Mouse (Mus musculus) MEL (cell line): ENCODE results near the gene Cdh13.

ENCODE experiments used
- E2F4 ChIP-seq: IDR thresholded peaks from 2 replicates; pipeline ENCODE4 v1.6.1; 2011; ENCODE audit warnings: low read depth, low read length, improper control_type of control experiment, borderline replicate concordance
- EP300 ChIP-seq, 2 experiments: IDR thresholded peaks; 2 replicates each; pipeline ENCODE4 v1.6.1; 2011; ENCODE audit warnings: improper control_type of control experiment in 2 of 2, low read length in 2 of 2, low read depth in 1 of 2, mild to moderate bottlenecking in 1 of 2
- MAFK ChIP-seq: IDR thresholded peaks from 2 replicates; pipeline ENCODE4 v1.6.1; 2011; ENCODE audit warnings: low read depth, mild to moderate bottlenecking, low read length, improper control_type of control experiment, borderline replicate concordance
- MEF2A ChIP-seq: IDR thresholded peaks from 2 replicates; pipeline ENCODE4 v1.6.1; 2014; ENCODE audit warnings: low read depth, mild to moderate bottlenecking, inconsistent platforms, low read length, improper control_type of control experiment; ENCODE audit not compliant: poor library complexity, insufficient replicate concordance, severe bottlenecking; ENCODE audit errors: extremely low read depth
- POLR2A ChIP-seq, 2 experiments: IDR thresholded peaks; 2 replicates each; pipeline ENCODE4 v1.6.1; 2011 to 2012; ENCODE audit warnings: low read length in 2 of 2, mild to moderate bottlenecking in 2 of 2, control low read depth in 1 of 2, improper control_type of control experiment in 1 of 2, low read depth in 1 of 2, moderate library complexity in 1 of 2; ENCODE audit not compliant: control insufficient read depth in 1 of 2, insufficient read depth in 1 of 2, poor library complexity in 1 of 2
- USF1 ChIP-seq: IDR thresholded peaks from 2 replicates; pipeline ENCODE4 v1.6.1; 2014; ENCODE audit warnings: low read depth, mild to moderate bottlenecking, inconsistent platforms, low read length, improper control_type of control experiment, moderate library complexity

GRCm38 (mm10) chr8:118711631-118712030 lies 428.1 kb downstream of the Cdh13 start:
- no peak for TF ChIP-seq EP300 (IDR thresholded peaks at IDR 0.05; ENCODE audit: low read depth in 1 of 2, low read length in 2 of 2)
- TF ChIP-seq POLR2A (IDR thresholded peaks at IDR 0.05; ENCODE audit: control insufficient read depth in 1 of 2, insufficient read depth in 1 of 2, low read depth in 1 of 2, low read length in 2 of 2, poor library complexity in 1 of 2), result no peak
- TF ChIP-seq MAFK, result no peak
- TF ChIP-seq USF1, result no peak
- no peak for TF ChIP-seq E2F4
- TF ChIP-seq MEF2A, result no peak
